ENCODE assay signal across 8 mouse cellular contexts in the genomic region with DNA sequence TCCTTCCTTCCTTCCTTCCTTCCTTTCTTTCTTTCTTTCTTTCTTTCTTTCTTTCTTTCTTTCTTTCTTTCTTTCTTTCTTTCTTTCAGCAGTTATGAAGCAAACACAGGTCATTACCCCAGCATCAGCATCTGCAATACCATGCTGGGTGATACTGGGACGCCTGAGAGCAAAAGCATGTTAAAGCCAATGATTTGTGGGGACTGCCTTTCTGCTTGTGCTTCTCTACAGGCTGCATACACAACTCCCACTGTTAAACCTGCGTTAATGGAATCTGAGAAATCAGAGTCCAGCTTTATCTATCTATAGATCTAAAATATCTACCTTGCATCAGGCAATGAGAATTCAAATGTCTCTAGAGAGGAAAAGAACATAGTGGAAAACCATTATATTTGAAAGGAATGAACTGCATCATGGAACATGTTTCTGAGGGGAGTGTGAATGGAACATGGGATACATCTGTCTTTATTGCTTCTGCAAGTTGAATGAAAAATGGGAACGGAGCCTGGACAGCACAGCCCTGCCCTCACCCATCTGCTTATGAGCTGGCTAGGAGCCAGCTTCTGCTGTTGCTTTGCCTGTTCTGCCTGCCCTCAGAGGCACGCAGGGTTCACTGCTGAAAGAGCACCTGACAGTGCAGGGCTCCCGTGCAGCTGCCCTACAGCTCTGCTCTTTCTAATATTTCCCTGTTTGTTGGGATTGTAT.
DNase-seq lines count a peak whose midpoint lies in the region; ATAC-seq lines count a peak whose summit lies in the region.

No protein-coding gene starts in this region.

- H3K9ac ChIP-seq in liver, embryonic 11.5 days (ENCODE audit: low read depth, low read length) = no peak overlapping the region
- H3K9ac ChIP-seq in intestine, embryonic 15.5 days = no peak overlapping the region
- no peak overlapping the region for H3K9ac ChIP-seq in midbrain, embryonic 16.5 days (ENCODE audit: low read depth, low read length)

- no peak overlapping the region for H3K4me3 ChIP-seq in liver, embryonic 11.5 days (ENCODE audit: low read depth, low read length)
- no peak overlapping the region for H3K4me3 ChIP-seq in intestine, embryonic 15.5 days (replicated peaks)
- H3K4me3 ChIP-seq in midbrain, embryonic 16.5 days (ENCODE audit: low read depth, low read length) = no peak overlapping the region

- H3K36me3 ChIP-seq in liver, embryonic 11.5 days (ENCODE audit: control insufficient read depth, insufficient read depth, low read length) = no peaks in the 10 kb centered on the region
- no peaks in the 10 kb centered on the region for H3K36me3 ChIP-seq in intestine, embryonic 15.5 days
- H3K36me3 ChIP-seq in midbrain, embryonic 16.5 days (ENCODE audit: control insufficient read depth, insufficient read depth, low read length) = no peaks in the 10 kb centered on the region

- H3K27ac ChIP-seq in liver, embryonic 11.5 days (ENCODE audit: low read depth, low read length) = no peak overlapping the region
- H3K27ac ChIP-seq in intestine, embryonic 15.5 days = no peak overlapping the region
- no peak overlapping the region for H3K27ac ChIP-seq in midbrain, embryonic 16.5 days (ENCODE audit: low read length)

- no peaks in the 10 kb centered on the region for H3K9me3 ChIP-seq in liver, embryonic 11.5 days (ENCODE audit: control insufficient read depth, low read length)
- no peaks in the 10 kb centered on the region for H3K9me3 ChIP-seq in intestine, embryonic 15.5 days
- H3K9me3 ChIP-seq in midbrain, embryonic 16.5 days (replicated peaks; ENCODE audit: control insufficient read depth, low read length, poor library complexity, severe bottlenecking) = no peaks in the 10 kb centered on the region

- H3K4me2 ChIP-seq in liver, embryonic 11.5 days = no peak overlapping the region
- H3K4me2 ChIP-seq in intestine, embryonic 15.5 days (replicated peaks) = no peak overlapping the region
- no peak overlapping the region for H3K4me2 ChIP-seq in midbrain, embryonic 16.5 days (ENCODE audit: low read length)

- no peaks in the 10 kb centered on the region for H3K4me1 ChIP-seq in liver, embryonic 11.5 days (replicated peaks; ENCODE audit: control insufficient read depth, insufficient read depth, low read length)
- H3K4me1 ChIP-seq in intestine, embryonic 15.5 days (replicated peaks) = no peaks in the 10 kb centered on the region
- H3K4me1 ChIP-seq in midbrain, embryonic 16.5 days (ENCODE audit: control insufficient read depth, insufficient read depth, low read length) = peaks cover 4% of the 10 kb centered on the region; the same call in 1 of the 2 replicates

- WGBS in liver, embryonic 11.5 days = 61% methylated on average over 5 of the region's 5 CpGs
- WGBS in intestine, embryonic 15.5 days = 38% methylated on average over 5 of the region's 5 CpGs
- WGBS in midbrain, embryonic 16.5 days = 53% methylated on average over 5 of the region's 5 CpGs

- ATAC-seq in liver, embryonic 11.5 days (replicated peaks; ENCODE audit: low FRiP score) = no peak
- peak; percentile 74 for ATAC-seq in intestine, embryonic 15.5 days
- peak; percentile 93 for ATAC-seq in midbrain, embryonic 16.5 days

- H3K27me3 ChIP-seq in liver, embryonic 11.5 days (replicated peaks; ENCODE audit: control insufficient read depth, insufficient read depth, low read length) = no peaks in the 10 kb centered on the region
- H3K27me3 ChIP-seq in intestine, embryonic 15.5 days (replicated peaks) = no peaks in the 10 kb centered on the region
- H3K27me3 ChIP-seq in midbrain, embryonic 16.5 days (ENCODE audit: control insufficient read depth, insufficient read depth, low read depth, low read length) = no peaks in the 10 kb centered on the region

- peak; percentile 11 to 30 for DNase-seq in adrenal gland, adult (ENCODE audit: inconsistent age in 2 of 2, low spot score in 1 of 2)
- DNase-seq in adrenal gland, postnatal 4 days (ENCODE audit: low spot score in 2 of 2) = no peak
- DNase-seq in liver = peak; percentile 6
- no peak for DNase-seq in liver, embryonic 11.5 days (ENCODE audit: low spot score)
- DNase-seq in frontal cortex, postnatal 14 days (ENCODE audit: low spot score in 2 of 2) = no peak
- no peak for DNase-seq in left cerebral cortex, adult 11 months (ENCODE audit: low spot score)

Comparison
In these comparisons a context has a peak if more than half of its experiments do, and no peak if none do; other contexts are left out.
1. DNase-seq: peak in adrenal gland, adult (2 of 2) and liver (single experiment); none in adrenal gland, postnatal 4 days (0 of 2), liver, embryonic 11.5 days (single experiment), frontal cortex, postnatal 14 days (0 of 2) and left cerebral cortex, adult 11 months (single experiment).